Mouse (Mus musculus): ENCODE results near the gene Cbarp.

Cbarp gene

GRCm38 (mm10) chr10:80130403-80131031 is 10.1 kb downstream of the Cbarp start:
- no peak for DNase-seq (ENCODE audit: low spot score)

GRCm38 (mm10) chr10:80129846-80130245 is 10.8 kb downstream of the Cbarp start:
- DNase-seq (ENCODE audit: low spot score) = no peak

- no peak for DNase-seq (ENCODE audit: low spot score)
Observed at GRCm38 (mm10) chr10:80127920-80128319, 12.7 kb downstream of the Cbarp start.

- DNase-seq (ENCODE audit: low spot score) = no peak
Observed at GRCm38 (mm10) chr10:80123932-80124562, 16.6 kb downstream of the Cbarp start.

- no peak for DNase-seq (ENCODE audit: low spot score)
Observed at GRCm38 (mm10) chr10:80121639-80122038, 19.0 kb downstream of the Cbarp start.

GRCm38 (mm10) chr10:80120146-80120545 is 20.5 kb downstream of the Cbarp start:
- no peak for DNase-seq (ENCODE audit: low spot score)

- no peak for DNase-seq (ENCODE audit: low spot score)
Observed at GRCm38 (mm10) chr10:80118552-80118951, 22.1 kb downstream of the Cbarp start.

GRCm38 (mm10) chr10:80117736-80118135 is 22.9 kb downstream of the Cbarp start:
- DNase-seq (ENCODE audit: low spot score) = no peak

GRCm38 (mm10) chr10:80116927-80117691 is 23.5 kb downstream of the Cbarp start:
- no peak for DNase-seq (ENCODE audit: low spot score)

- DNase-seq (ENCODE audit: low spot score) = peak; percentile 30
Observed at GRCm38 (mm10) chr10:80116563-80116926, 24.1 kb downstream of the Cbarp start.

- no peak for DNase-seq (ENCODE audit: low spot score)
Observed at GRCm38 (mm10) chr10:80115944-80116335, 24.7 kb downstream of the Cbarp start.

GRCm38 (mm10) chr10:80115290-80115943 is 25.2 kb downstream of the Cbarp start, which contains the start of gene Stk11:
Stk11 (plus strand) TSS chr10:80115803.
- peak; percentile 99 for DNase-seq (ENCODE audit: low spot score)

- peak; percentile 83 for DNase-seq (ENCODE audit: low spot score)
Observed at GRCm38 (mm10) chr10:80114341-80115284, 26.0 kb downstream of the Cbarp start.

GRCm38 (mm10) chr10:80107678-80108077 is 33.0 kb downstream of the Cbarp start:
- no peak for DNase-seq (ENCODE audit: low spot score)

- DNase-seq (ENCODE audit: low spot score) = no peak
Observed at GRCm38 (mm10) chr10:80105926-80106325, 34.7 kb downstream of the Cbarp start.

- no peak for DNase-seq (ENCODE audit: low spot score)
Observed at GRCm38 (mm10) chr10:80105460-80105859, 35.2 kb downstream of the Cbarp start, which contains the start of gene Sbno2. Sbno2 (minus strand) TSS chr10:80105571.

GRCm38 (mm10) chr10:80104181-80104580 is 36.5 kb downstream of the Cbarp start:
- no peak for DNase-seq (ENCODE audit: low spot score)

- no peak for DNase-seq (ENCODE audit: low spot score)
Observed at GRCm38 (mm10) chr10:80103032-80103431, 37.6 kb downstream of the Cbarp start.

- DNase-seq (ENCODE audit: low spot score) = peak; percentile 88
Observed at GRCm38 (mm10) chr10:80102216-80102915, 38.3 kb downstream of the Cbarp start.

- no peak for DNase-seq (ENCODE audit: low spot score)
Observed at GRCm38 (mm10) chr10:80100982-80101381, 39.7 kb downstream of the Cbarp start.

GRCm38 (mm10) chr10:80098630-80099029 is 42.0 kb downstream of the Cbarp start:
- no peak for DNase-seq (ENCODE audit: low spot score)

Data from T-cell, adult 2 months (primary cell).